Mouse (Mus musculus) frontal cortex, postnatal 10 days (tissue): ENCODE data around the gene Pnpla7.
A peak's percentile ranks its signal among the peaks of the same experiment; 100 is the strongest.

Experiments used
- DNase-seq, 2 experiments: peaks; one replicate each; pipeline ENCODE4 v3.0.0; 2022; ENCODE audit warnings: low spot score in 2 of 2, mixed read lengths in 1 of 2

Gene Pnpla7

GRCm38 (mm10) chr2:25069537-25069936 is 93.7 kb downstream of the Pnpla7 start:
- no peak for DNase-seq

GRCm38 (mm10) chr2:25072398-25072797 is 96.6 kb downstream of the Pnpla7 start:
- no peak for DNase-seq

- DNase-seq = no peak
Observed at GRCm38 (mm10) chr2:25075506-25075905, 99.7 kb downstream of the Pnpla7 start.

DNA sequence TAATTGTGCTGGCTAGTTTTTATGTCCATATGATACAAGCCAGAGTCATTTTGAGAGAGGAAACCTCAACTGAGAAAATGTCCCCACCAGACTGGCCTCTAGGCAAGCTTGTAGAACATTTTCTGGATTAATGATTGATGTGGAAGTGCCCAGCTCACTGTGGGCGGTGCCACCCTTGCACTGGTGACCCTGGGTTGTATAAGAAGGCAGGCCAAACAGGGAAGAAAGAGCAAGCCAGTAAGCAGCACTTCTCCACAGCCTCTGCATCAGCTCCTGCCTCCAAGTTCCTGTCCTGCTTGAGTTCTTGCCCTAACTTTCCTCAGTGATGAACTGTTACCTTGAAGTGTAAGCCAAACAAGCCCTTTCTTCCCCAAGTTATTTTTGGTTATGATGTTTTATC is 103.1 kb downstream of the Pnpla7 start:
- DNase-seq = no peak

GRCm38 (mm10) chr2:25080076-25080475 is 104.2 kb downstream of the Pnpla7 start, which contains the start of gene Entpd8:
TSS of gene Entpd8 (plus strand) at chr2:25080304.
- DNase-seq = no peak

- no peak for DNase-seq
Observed at GRCm38 (mm10) chr2:25083697-25084096, 107.9 kb downstream of the Pnpla7 start.

GRCm38 (mm10) chr2:25085571-25085970 is 109.7 kb downstream of the Pnpla7 start:
- no peak for DNase-seq

DNA sequence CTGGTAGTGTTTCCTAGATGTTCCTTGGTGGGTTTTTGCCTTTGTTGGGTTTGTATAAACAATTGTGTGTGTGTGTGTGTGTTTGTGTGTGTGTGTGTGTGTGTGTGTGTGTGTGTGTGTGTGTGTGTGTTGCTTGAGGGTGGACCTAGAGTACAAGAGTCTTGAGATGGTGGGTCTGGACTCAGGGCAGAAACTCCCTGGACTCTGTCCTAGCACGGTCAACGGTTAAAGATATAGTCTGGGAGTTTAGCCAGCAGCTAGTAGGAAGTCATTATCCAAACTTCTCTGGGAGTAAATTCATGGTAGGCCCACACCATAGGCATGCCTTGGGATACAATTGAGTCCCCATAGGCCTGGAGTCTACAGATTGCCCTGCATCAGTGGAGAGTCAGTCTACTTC is 112.0 kb downstream of the Pnpla7 start:
- DNase-seq = no peak

- DNase-seq = no peak
Observed at GRCm38 (mm10) chr2:25088636-25089035, 112.8 kb downstream of the Pnpla7 start.

DNA sequence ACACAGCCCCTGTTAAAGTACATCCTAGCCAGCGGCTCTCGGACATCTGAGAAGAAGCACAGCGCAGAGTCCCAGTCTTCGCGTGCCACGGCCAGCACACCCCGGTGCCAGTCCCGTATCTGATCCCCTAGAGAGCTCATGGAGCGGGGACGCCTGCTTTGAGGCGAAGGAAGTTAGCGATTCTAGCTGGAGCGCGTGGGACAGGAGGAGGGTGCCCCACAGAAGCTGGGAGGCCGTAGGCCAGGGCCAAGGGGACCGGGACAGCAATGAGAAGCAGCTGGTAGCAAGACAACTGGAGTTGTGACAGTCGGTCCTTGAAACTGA is 118.9 kb downstream of the Pnpla7 start:
- no peak for DNase-seq

- DNase-seq = no peak
Observed at GRCm38 (mm10) chr2:25095109-25095850, 119.4 kb downstream of the Pnpla7 start, which contains the start of gene Noxa1. TSS of gene Noxa1 (minus strand) at chr2:25095149.

DNA sequence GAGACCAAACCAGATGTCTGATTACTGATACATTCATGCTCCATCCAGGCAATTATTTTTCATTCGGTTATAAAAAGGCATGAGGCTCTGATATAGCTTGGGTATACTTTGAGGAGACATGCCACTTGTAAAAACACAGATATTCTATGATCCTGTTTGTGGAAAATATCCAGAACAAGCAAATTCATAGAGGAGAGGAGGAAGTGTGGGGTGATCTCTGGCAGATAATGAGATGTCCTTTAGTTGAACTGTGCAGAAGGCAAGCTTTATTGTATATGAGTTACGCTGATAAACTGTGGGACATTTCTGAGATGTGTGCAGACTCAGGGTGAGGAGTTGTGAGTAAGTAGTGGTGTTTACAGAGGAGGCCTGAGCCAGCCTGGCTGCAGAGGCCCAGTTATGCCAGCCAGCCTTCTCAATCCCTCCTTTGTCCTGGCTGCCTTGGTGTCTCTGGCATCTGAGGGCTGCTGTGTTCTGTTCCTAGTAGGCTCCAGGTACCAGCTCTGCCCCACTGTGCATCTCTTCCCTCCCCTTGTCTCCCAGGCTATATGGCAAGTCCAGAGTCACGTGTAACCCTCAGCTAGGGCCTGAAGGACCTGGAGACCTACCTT is 122.3 kb downstream of the Pnpla7 start:
- no peak for DNase-seq

DNA sequence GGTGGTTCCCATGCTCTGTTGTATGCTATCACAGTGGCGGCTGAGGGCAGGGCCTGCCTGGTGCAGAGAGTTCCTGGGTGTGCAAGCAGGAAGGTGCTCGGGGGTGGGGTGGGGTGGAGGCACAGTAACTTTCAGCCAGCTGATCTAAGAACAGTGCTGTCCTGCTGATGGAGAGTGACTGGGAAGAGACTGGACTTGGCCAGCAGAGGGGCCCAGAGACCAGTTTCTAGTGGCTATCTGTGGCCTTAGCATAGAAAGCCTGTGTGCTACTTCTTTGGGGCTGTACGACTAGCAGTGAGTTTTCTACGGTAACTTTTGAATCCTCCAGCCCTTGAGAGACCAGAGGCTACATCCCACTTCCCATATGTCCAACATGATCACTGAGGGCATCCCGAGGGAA is 123.1 kb downstream of the Pnpla7 start:
- peak in 1 of 2 experiments; percentile 43 for DNase-seq

GRCm38 (mm10) chr2:25099703-25100102 is 123.9 kb downstream of the Pnpla7 start:
- no peak for DNase-seq
